8 mouse cellular contexts compared by ENCODE assay signal in genomic region chr2:121505942-121506882, GRCm38 (mm10). TPM values are rescaled to one million over a fixed set of nuclear protein-coding genes. Genes with fewer than 3 reads are reported as not detected.
DNase-seq lines count a peak whose midpoint lies in the region; ATAC-seq lines count a peak whose summit lies in the region.
"Not testable (repeated sequence)": the region's sequence is repeated elsewhere in the genome, so short reads cannot be mapped to it uniquely, and the experiment has no call there.

Mfap1a (minus strand) TSS chr2:121506665.
Wdr76 (plus strand) TSS chr2:121506723.

- peak; percentile 95 for ATAC-seq in inflammation-experienced regulatory T-cells, adult 6 months
- ATAC-seq in megakaryocyte-erythroid progenitor cell, adult 5-6 weeks (replicated peaks; ENCODE audit: low FRiP score, low TSS enrichment, poor library complexity, severe bottlenecking): peak; percentile 95

- peak; percentile 91 for DNase-seq in adipocyte (ENCODE audit: low spot score)
- DNase-seq in embryo, embryonic 10 days (ENCODE audit: low spot score): peak; percentile 97
- peak; percentile 68 for DNase-seq in gastrocnemius, postnatal 10 days
- peak; percentile 85 to 88 for DNase-seq in left cerebral cortex, postnatal 10 days (ENCODE audit: extremely low spot score in 1 of 2, low spot score in 2 of 2)
- DNase-seq in right cerebral cortex, postnatal 25 days: peak; percentile 82
- DNase-seq in urinary bladder, postnatal 4 days (ENCODE audit: low spot score in 2 of 2): peak; percentile 71 to 82

- intact Hi-C loops in left cerebral cortex, postnatal 10 days (cut with DNase I): not testable (repeated sequence)

RNA-seq across cellular contexts. Expression of gene Mfap1a, which starts in this region (rescaled TPM):
- total RNA-seq in gastrocnemius, postnatal 10 days (2021): 10 to 100 TPM; 18.1 to 19.1 TPM
- polyA plus RNA-seq in inflammation-experienced regulatory T-cells, adult 6 months (2017; shearing (Covaris generic)): 10 to 100 TPM; 28.4 to 44.2 (median 39.2) TPM
- 10 to 100 TPM; 31.2 to 32.7 TPM for total RNA-seq in left cerebral cortex, postnatal 10 days (2021)
- 18.6 and 26.6 TPM in 2 replicates for total RNA-seq in megakaryocyte-erythroid progenitor cell, adult 5-6 weeks (2014; fragmentation: Nextera tagmentation)
- 34.0 and 45.9 TPM in 2 replicates for total RNA-seq in megakaryocyte-erythroid progenitor cell, adult 5-6 weeks (2017)

RNA-seq across cellular contexts. Expression of gene Wdr76, which starts in this region (rescaled TPM):
- 1 to 10 TPM; 2.5 to 3.7 TPM for total RNA-seq in gastrocnemius, postnatal 10 days (2021)
- polyA plus RNA-seq in inflammation-experienced regulatory T-cells, adult 6 months (2017; shearing (Covaris generic)): 10 to 100 TPM in 2 of 3 experiments, 1 to 10 TPM in 1; 9.3 to 17.5 (median 16.5) TPM
- 1 to 10 TPM; 4.2 to 4.4 TPM for total RNA-seq in left cerebral cortex, postnatal 10 days (2021)
- total RNA-seq in megakaryocyte-erythroid progenitor cell, adult 5-6 weeks (2014; fragmentation: Nextera tagmentation): 37.9 and 52.7 TPM in 2 replicates
- 41.7 and 55.8 TPM in 2 replicates for total RNA-seq in megakaryocyte-erythroid progenitor cell, adult 5-6 weeks (2017)

Comparison
In these comparisons a context has a peak if more than half of its experiments do, and no peak if none do; other contexts are left out.
1. Peak in every context shown above with its lines: DNase-seq and ATAC-seq.
2. RNA of gene Wdr76 (total RNA-seq): 37.9 to 55.8 TPM in megakaryocyte-erythroid progenitor cell, adult 5-6 weeks; 4.2 to 4.4 TPM in left cerebral cortex, postnatal 10 days and 2.5 to 3.7 TPM in gastrocnemius, postnatal 10 days; every median in the first group is over 4 times any median in the second.